Mouse (Mus musculus): ENCODE results near the gene Gm10401.
A peak's percentile ranks its signal among the peaks of the same experiment; 100 is the strongest.

Gene Gm10401

GRCm38 (mm10) chr5:115070457-115070856, 27.6 kb downstream of the Gm10401 start:
- no peak for DNase-seq (ENCODE audit: low spot score in 2 of 2)

GRCm38 (mm10) chr5:115069611-115070010, 28.5 kb downstream of the Gm10401 start:
- no peak for DNase-seq (ENCODE audit: low spot score in 2 of 2)

GRCm38 (mm10) chr5:115068671-115069421, 29.2 kb downstream of the Gm10401 start:
- no peak for DNase-seq (ENCODE audit: low spot score in 2 of 2)

- peak; percentile 48 to 73 for DNase-seq (ENCODE audit: low spot score in 2 of 2)
Measured at GRCm38 (mm10) chr5:115066245-115066644, 31.9 kb downstream of the Gm10401 start.

GRCm38 (mm10) chr5:115063391-115063790, 34.7 kb downstream of the Gm10401 start:
- no peak for DNase-seq (ENCODE audit: low spot score in 2 of 2)

- DNase-seq (ENCODE audit: low spot score in 2 of 2) = no peak
Measured at GRCm38 (mm10) chr5:115062566-115062965, 35.5 kb downstream of the Gm10401 start.

GRCm38 (mm10) chr5:115060977-115061376, 37.1 kb downstream of the Gm10401 start:
- DNase-seq (ENCODE audit: low spot score in 2 of 2) = no peak

- DNase-seq (ENCODE audit: low spot score in 2 of 2) = no peak
Measured at GRCm38 (mm10) chr5:115060067-115060695, 37.9 kb downstream of the Gm10401 start.

GRCm38 (mm10) chr5:115058584-115059297, 39.4 kb downstream of the Gm10401 start:
- no peak for DNase-seq (ENCODE audit: low spot score in 2 of 2)

GRCm38 (mm10) chr5:115057153-115057552, 40.9 kb downstream of the Gm10401 start:
- no peak for DNase-seq (ENCODE audit: low spot score in 2 of 2)

- DNase-seq (ENCODE audit: low spot score in 2 of 2) = no peak
Measured at GRCm38 (mm10) chr5:115055418-115055817, 42.7 kb downstream of the Gm10401 start.

- no peak for DNase-seq (ENCODE audit: low spot score in 2 of 2)
Measured at GRCm38 (mm10) chr5:115053791-115054396, 44.2 kb downstream of the Gm10401 start.

- no peak for DNase-seq (ENCODE audit: low spot score in 2 of 2)
Measured at GRCm38 (mm10) chr5:115052546-115052945, 45.5 kb downstream of the Gm10401 start.

- DNase-seq (ENCODE audit: low spot score in 2 of 2) = no peak
Measured at GRCm38 (mm10) chr5:115050776-115051175, 47.3 kb downstream of the Gm10401 start.

- DNase-seq (ENCODE audit: low spot score in 2 of 2) = no peak
Measured at GRCm38 (mm10) chr5:115049692-115050091, 48.4 kb downstream of the Gm10401 start.

Measured in natural killer cell, adult 2 months (primary cell).